Mouse (Mus musculus) brain, embryonic 18.5 days (tissue): ENCODE measurements at regions not wholly inside any gene's neighbourhood (a gene's known extent, or its start where the extent isn't known, plus 50 kb on each side); places are given as distances from the start of the nearest gene placed in this dataset.
A peak's percentile ranks its signal among the peaks of the same experiment; 100 is the strongest.

Experiments
- DNase-seq: peaks from one replicate; pipeline ENCODE4 v3.0.0-alpha.2; 2012; ENCODE audit warnings: low read depth, low spot score

DNA sequence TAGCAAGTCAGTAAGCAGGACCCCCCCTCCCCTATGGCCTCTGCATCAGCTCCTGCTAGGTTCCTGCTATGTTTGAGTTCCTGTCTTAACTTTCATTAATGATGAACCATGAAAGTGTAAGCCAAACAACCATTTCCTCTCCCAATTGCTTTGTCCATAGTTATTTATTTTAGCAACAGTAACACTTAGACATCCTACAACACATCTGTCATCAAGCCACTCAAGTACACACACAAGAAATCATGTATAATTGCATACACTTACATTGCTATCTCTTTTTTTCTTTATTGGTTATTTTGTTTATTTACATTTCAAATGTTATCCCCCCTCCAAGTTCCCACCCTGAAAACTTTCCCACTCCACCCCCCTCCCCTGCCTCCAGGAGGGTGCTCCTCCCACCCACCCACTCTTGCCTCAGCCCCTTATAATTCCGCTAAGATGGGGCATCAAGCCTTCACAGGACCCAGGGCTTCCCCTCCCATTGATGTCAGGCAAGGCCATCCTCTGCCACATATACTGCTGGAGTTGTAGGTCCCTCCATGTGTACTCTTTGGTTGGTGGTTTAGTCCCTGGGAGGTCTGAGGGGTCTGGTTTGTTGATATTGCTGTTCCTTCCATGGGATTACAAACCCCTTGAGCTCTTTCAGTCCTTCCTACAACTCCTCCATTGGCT is 310.9 kb upstream of the Ccnh start:
- no peak for DNase-seq

DNA sequence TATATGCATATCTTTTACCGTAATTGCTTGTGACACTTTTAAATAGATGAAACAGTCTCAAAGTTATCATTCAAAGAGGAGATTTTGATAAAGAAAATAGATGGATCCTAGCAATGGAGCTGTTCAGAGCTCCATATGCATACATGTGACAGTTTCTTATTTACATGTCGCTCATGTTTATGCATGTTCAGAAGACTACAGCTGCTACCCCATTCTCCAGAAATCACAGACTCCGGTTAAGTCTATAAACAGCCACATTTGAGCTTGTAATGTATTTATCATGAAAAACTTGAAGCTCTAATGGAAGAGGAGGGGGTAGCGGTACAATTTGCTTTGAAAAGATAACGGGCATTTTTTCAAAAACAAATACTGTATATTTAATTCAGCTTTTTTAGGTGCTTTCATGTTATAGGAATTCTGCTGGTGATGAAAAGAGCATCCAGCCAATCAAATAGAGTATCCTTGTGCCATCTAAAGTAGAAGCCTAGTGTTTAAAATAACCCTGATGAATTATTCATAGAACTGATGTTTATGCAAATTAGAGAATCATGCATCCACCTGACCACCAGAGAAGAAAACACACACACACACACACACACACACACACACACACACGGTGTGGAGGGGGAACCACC is 283.7 kb upstream of the Ccnh start:
- DNase-seq, result peak; percentile 55

DNA sequence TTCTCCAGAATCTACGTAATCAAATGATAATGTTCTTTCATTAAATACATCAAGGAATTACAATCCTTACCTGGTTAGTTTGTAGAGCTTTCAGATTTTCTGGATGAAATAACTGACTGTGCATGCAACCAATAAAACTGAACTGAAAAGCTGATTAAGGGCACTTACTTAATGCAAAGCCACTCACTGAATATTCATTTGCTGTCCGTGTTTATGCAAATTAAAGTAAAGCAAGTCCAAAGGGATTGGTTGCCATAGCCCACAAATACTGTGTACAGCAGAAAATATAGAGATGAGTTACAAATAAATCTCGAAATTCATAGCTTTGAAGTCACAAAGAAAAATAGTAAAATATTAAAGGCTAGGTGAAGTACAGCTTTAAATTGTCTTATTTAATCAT is 283.2 kb upstream of the Ccnh start:
- no peak for DNase-seq

DNA sequence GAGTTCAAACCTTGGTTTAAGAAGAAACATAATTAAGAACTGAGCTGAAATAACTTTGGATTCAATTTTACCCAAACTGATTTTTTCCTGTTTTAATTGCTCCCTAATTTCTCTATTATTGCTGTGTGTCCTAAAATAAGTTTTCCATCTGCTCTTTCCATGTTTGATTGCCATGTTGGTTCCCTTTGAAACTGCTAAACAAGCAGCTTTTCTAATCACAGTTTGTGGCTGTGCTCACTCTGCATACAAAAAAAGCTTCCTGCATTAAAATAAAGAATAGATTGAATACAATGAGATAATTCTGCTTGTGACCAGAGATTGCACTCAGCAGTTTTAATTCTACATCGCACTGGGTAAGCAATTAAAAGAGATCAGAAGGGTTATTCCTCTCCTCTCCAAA is 257.9 kb upstream of the Ccnh start:
- no peak for DNase-seq

DNA sequence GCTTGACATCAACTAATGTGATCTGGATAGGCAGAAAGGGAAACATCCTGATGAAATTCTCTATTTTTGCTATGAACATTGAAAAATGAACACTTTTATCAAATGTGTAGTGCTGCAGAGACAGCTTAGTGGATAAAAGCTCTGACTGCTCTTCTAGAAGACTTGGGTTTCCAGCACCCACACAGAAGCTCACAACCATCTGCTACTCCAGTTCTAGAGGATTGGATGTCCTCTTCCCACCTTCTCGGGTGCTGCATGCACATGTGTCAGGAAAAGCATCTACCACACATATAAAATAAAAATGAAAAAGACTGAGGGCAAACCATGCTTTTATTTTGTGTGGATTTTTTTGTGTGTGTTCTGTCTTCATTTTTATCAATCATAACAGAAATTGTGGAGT is 253.6 kb upstream of the Ccnh start:
- DNase-seq, result no peak

DNA sequence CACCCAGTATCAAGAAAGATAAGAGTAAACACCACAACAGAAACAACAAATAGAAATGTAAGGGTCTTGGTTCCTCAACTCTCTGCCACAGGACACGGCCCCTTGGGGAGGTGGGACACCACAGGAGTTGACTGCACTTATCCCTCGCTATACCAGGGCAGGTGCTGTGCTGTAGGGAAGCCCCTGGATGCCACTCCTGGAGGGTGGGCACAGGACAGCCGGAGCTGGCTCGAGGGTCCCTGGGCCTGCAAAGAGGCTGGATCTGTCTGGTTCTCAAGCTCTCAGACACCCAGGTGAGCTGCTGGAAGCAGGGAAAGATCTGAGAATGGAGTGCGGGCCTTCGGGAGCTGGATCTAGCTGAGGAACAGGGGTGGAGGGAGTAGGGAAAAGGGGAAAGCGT is 249.5 kb upstream of the Ccnh start:
- DNase-seq, result no peak

DNA sequence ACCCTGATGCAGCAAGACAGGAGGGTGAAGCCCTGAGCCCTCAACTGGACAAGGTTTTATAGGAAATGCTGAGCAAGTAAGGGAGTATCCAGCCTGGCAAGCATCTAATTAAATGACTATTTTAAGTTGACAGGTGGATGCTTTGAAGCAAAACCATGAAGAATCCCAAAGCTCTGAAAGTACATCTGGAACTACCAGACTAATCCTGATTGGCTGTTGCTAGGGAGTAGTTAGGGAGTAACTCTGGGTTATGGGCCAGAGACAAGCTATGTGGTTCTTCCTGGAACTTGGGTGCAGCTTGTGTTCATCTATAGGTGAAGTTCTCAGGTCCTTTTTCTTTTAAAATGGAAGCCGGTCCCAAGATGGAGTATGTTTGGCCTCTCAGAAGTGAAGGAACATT is 248.3 kb upstream of the Ccnh start:
- no peak for DNase-seq

DNA sequence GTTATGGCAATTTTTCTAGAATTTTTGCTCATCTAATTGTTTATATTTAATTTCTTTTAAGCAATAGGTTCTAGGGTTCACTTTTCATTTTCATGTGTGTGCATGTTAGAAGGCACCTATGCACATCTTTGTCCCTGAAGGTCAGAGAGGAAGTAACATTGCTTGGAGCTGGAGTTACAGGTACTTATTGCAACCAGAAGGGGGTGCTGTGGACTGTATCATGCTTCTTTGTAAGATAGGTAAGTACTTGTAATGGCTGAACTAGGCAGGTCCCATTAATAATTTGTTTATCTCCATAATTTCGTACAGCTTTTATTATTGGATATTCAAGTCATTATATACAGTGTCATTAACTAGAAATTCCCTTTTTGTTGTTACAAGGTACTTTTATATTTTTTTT is 238.3 kb upstream of the Ccnh start:
- no peak for DNase-seq

DNA sequence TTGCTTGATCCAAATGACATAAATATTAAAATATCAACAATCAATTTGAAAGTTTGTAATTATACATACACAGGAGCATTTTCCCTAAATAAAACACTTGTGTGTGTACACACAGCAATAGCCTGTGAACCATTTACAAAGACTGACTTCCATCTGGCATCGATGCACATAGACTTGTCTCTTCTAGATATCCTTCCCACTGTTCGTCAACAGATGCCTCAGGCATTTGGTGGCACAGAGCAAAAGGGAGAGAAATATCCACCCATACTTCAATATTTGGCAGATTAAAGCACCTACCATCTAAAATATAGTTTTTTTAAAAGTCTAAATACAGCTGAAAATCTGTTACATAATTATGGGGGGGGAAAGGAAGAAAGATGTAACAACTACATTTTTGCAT is 236.0 kb upstream of the Ccnh start:
- no peak for DNase-seq

DNA sequence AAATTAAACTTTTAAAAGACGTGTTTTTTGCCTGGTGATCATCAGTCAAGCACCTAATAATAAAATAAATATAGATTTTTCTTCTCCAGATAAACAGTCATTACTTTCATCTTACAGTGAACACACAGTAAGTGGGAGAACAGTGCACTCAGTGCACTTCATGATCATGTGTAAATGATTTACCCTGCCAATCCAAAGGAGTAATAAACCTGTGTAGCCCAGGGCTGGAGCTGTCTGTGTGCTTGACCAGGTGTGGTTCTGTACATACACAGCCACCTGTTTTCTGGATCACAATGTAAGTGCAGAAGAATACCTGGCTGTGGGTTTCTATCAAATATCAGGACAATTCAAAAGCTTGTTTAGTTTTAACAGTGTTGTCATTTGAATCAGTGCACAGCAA is 235.4 kb upstream of the Ccnh start:
- no peak for DNase-seq

DNA sequence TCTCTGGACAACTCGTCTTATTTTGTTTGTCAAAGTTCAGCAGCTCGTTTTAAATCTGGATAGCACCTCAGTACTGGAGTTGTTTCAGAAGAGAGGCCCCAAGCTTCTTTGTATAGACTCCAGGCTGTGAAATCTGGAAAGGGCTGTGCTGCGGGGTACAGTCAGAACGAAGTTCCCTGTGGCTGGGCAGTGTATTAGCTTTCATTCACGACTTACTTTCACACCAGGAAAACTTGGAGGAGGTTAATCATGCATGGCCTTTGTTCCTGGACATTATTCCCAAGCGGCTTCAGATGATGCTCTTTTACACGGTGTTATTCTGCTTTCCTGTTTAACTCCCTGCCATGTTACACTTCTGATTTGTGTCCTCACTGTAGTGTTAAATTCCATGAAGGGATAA is 220.3 kb upstream of the Ccnh start:
- DNase-seq, result no peak
